Mouse (Mus musculus): ENCODE data around the gene Hist1h1e. TPM values are rescaled to one million over a fixed set of nuclear protein-coding genes. Genes with fewer than 3 reads are reported as not detected.
A peak's percentile ranks its signal among the peaks of the same experiment; 100 is the strongest.
"Not testable (repeated sequence)": the region's sequence is repeated elsewhere in the genome, so short reads cannot be mapped to it uniquely, and the experiment has no call there.

Hist1h1e gene
- polyA plus RNA-seq, 1 experiment from 2014 or later: 17.2 TPM

- Histone ChIP-seq H3K36me3 (no peaks in the 10 kb centered on the region), H3K4me3 (peak overlapping the region; percentile 46), H3K9me3 (no peaks in the 10 kb centered on the region), H3K27ac (peak overlapping the region; percentile 91), H3K9ac (0 out of 2 replicates have a peak overlapping the region, but pooled peaks have one; percentile 26), H3K27me3 (no peaks in the 10 kb centered on the region), H3K4me1 (peaks cover 22% of the 10 kb centered on the region), H3K4me2 (peak overlapping the region; percentile 70)
- under 1% methylated on average over 22 of the region's 22 CpGs for WGBS
- ATAC-seq (ENCODE audit: insufficient number of reproducible peaks, low FRiP score, low TSS enrichment, low read depth): no peak
Observed at GRCm38 (mm10) chr13:23586099-23586939, 36.0 kb downstream of the Hist1h1e start.

GRCm38 (mm10) chr13:23585442-23586098 is 36.8 kb downstream of the Hist1h1e start:
- peak overlapping the region; percentile 70 for H3K4me2 ChIP-seq
- H3K4me3 ChIP-seq: peak overlapping the region; percentile 46
- peak overlapping the region; percentile 55 for H3K9ac ChIP-seq
- peak overlapping the region; percentile 95 for H3K27ac ChIP-seq
- not testable (repeated sequence) for H3K36me3 ChIP-seq, H3K9me3 ChIP-seq, H3K27me3 ChIP-seq
- under 1% methylated on average over 30 of the region's 36 CpGs for WGBS
- peaks cover 22% of the 10 kb centered on the region for H3K4me1 ChIP-seq
- ATAC-seq (ENCODE audit: insufficient number of reproducible peaks, low FRiP score, low TSS enrichment, low read depth): peak; percentile 80

GRCm38 (mm10) chr13:23585029-23585441 is 37.3 kb downstream of the Hist1h1e start:
- no peak for ATAC-seq (ENCODE audit: insufficient number of reproducible peaks, low FRiP score, low TSS enrichment, low read depth)
- H3K9me3 ChIP-seq: no peaks in the 10 kb centered on the region
- no peaks in the 10 kb centered on the region for H3K36me3 ChIP-seq
- no peaks in the 10 kb centered on the region for H3K27me3 ChIP-seq
- H3K4me3 ChIP-seq: peak overlapping the region; percentile 46
- H3K4me2 ChIP-seq: peak overlapping the region; percentile 70
- under 1% methylated on average over 21 of the region's 21 CpGs for WGBS
- peak overlapping the region; percentile 55 for H3K9ac ChIP-seq
- H3K27ac ChIP-seq: peak overlapping the region; percentile 95
- H3K4me1 ChIP-seq: peaks cover 22% of the 10 kb centered on the region

GRCm38 (mm10) chr13:23584331-23584730 is 38.0 kb downstream of the Hist1h1e start:
- H3K9me3 ChIP-seq: no peaks in the 10 kb centered on the region
- peak overlapping the region; percentile 95 for H3K27ac ChIP-seq
- H3K36me3 ChIP-seq: no peaks in the 10 kb centered on the region
- ATAC-seq (ENCODE audit: insufficient number of reproducible peaks, low FRiP score, low TSS enrichment, low read depth): no peak
- peaks cover 22% of the 10 kb centered on the region for H3K4me1 ChIP-seq
- peak overlapping the region; percentile 46 for H3K4me3 ChIP-seq
- no peaks in the 10 kb centered on the region for H3K27me3 ChIP-seq
- no peak overlapping the region for H3K9ac ChIP-seq
- peak overlapping the region; percentile 70 for H3K4me2 ChIP-seq

GRCm38 (mm10) chr13:23583387-23584068 is 38.8 kb downstream of the Hist1h1e start:
- Histone ChIP-seq H3K4me3 (no peak overlapping the region), H3K36me3 (no peaks in the 10 kb centered on the region), H3K27ac (peak overlapping the region; percentile 81), H3K4me1 (peaks cover 22% of the 10 kb centered on the region), H3K27me3 (no peaks in the 10 kb centered on the region), H3K9ac (no peak overlapping the region), H3K9me3 (no peaks in the 10 kb centered on the region), H3K4me2 (no peak overlapping the region)
- no peak for ATAC-seq (ENCODE audit: insufficient number of reproducible peaks, low FRiP score, low TSS enrichment, low read depth)

- H3K27ac ChIP-seq: peak overlapping the region; percentile 81
- H3K4me1 ChIP-seq: peaks cover 22% of the 10 kb centered on the region
- WGBS: 7% methylated on average over 6 of the region's 6 CpGs
- H3K9ac ChIP-seq: peak overlapping the region; percentile 37
- ATAC-seq (ENCODE audit: insufficient number of reproducible peaks, low FRiP score, low TSS enrichment, low read depth): no peak
- no peaks in the 10 kb centered on the region for H3K36me3 ChIP-seq
- peak overlapping the region; percentile 49 for H3K4me3 ChIP-seq
- H3K9me3 ChIP-seq: no peaks in the 10 kb centered on the region
- H3K27me3 ChIP-seq: no peaks in the 10 kb centered on the region
- H3K4me2 ChIP-seq: peak overlapping the region; percentile 66
Observed at GRCm38 (mm10) chr13:23582219-23583056, 39.9 kb downstream of the Hist1h1e start.

- ATAC-seq (ENCODE audit: insufficient number of reproducible peaks, low FRiP score, low TSS enrichment, low read depth): peak; percentile 88
- H3K27ac ChIP-seq: peak within 1 kb of the TSS; percentile 81
- under 1% methylated on average over 43 of the region's 43 CpGs for WGBS
Observed at GRCm38 (mm10) chr13:23581408-23582218, 40.7 kb downstream of the Hist1h1e start, which contains the start of gene Hist1h4d. TSS of gene Hist1h4d (plus strand) at chr13:23581598.

GRCm38 (mm10) chr13:23577835-23578234 is 44.5 kb downstream of the Hist1h1e start:
- WGBS: 92% methylated on average over 1 of the region's 1 CpGs

More at GRCm38 (mm10) chr13:23581408-23582218, 40.7 kb downstream of the Hist1h1e start, which contains the start of gene Hist1h4d:
- H3K4me1 ChIP-seq: peaks cover 26% of the 10 kb centered on the region
- peak within 1 kb of the TSS; percentile 49 for H3K4me3 ChIP-seq
- H3K4me2 ChIP-seq: peak within 1 kb of the TSS; percentile 66
- H3K36me3 ChIP-seq: no peaks in the 10 kb centered on the region
- H3K27me3 ChIP-seq: no peaks in the 10 kb centered on the region
- H3K9me3 ChIP-seq: no peaks in the 10 kb centered on the region
- H3K9ac ChIP-seq: peak within 1 kb of the TSS; percentile 37

GRCm38 (mm10) chr13:23576906-23577639 is 45.3 kb downstream of the Hist1h1e start:
- Histone ChIP-seq H3K9me3 (no peaks in the 10 kb centered on the region), H3K36me3 (no peaks in the 10 kb centered on the region), H3K4me1 (peaks cover 25% of the 10 kb centered on the region), H3K4me2 (peak overlapping the region; percentile 57), H3K27ac (peak overlapping the region; percentile 78), H3K4me3 (peak overlapping the region; percentile 40), H3K27me3 (no peaks in the 10 kb centered on the region), H3K9ac (no peak overlapping the region)
- ATAC-seq (ENCODE audit: insufficient number of reproducible peaks, low FRiP score, low TSS enrichment, low read depth): no peak
- 41% methylated on average over 6 of the region's 6 CpGs for WGBS

More at GRCm38 (mm10) chr13:23577835-23578234, 44.5 kb downstream of the Hist1h1e start:
- no peak for ATAC-seq (ENCODE audit: insufficient number of reproducible peaks, low FRiP score, low TSS enrichment, low read depth)
- Histone ChIP-seq H3K4me3 (no peak overlapping the region), H3K27me3 (no peaks in the 10 kb centered on the region), H3K9me3 (no peaks in the 10 kb centered on the region), H3K4me2 (no peak overlapping the region), H3K36me3 (no peaks in the 10 kb centered on the region), H3K27ac (no peak overlapping the region), H3K9ac (no peak overlapping the region), H3K4me1 (peaks cover 26% of the 10 kb centered on the region)

- H3K9ac ChIP-seq: peak overlapping the region; percentile 50
- WGBS: 7% methylated on average over 7 of the region's 7 CpGs
- ATAC-seq (ENCODE audit: insufficient number of reproducible peaks, low FRiP score, low TSS enrichment, low read depth): no peak
Observed at GRCm38 (mm10) chr13:23576351-23576881, 45.9 kb downstream of the Hist1h1e start.

More at GRCm38 (mm10) chr13:23576351-23576881, 45.9 kb downstream of the Hist1h1e start:
- H3K9me3 ChIP-seq: no peaks in the 10 kb centered on the region
- peaks cover 25% of the 10 kb centered on the region for H3K4me1 ChIP-seq
- no peaks in the 10 kb centered on the region for H3K27me3 ChIP-seq
- H3K4me2 ChIP-seq: peak overlapping the region; percentile 57
- H3K36me3 ChIP-seq: no peaks in the 10 kb centered on the region
- peak overlapping the region; percentile 78 for H3K27ac ChIP-seq
- peak overlapping the region; percentile 40 for H3K4me3 ChIP-seq

Measured in limb, embryonic 15.5 days (tissue).